Mouse (Mus musculus) midbrain, postnatal 0 days (tissue): Measurements from ENCODE around the gene Gm28038. TPM values are rescaled to one million over a fixed set of nuclear protein-coding genes. Genes with fewer than 3 reads are reported as not detected.

Experiments
- ATAC-seq: fragments of 200-750 bp; cut with Nextera tagmentation; 2 replicates; pipeline ENCODE4 v1.8.0; 2017; ENCODE audit warnings: moderate number of reproducible peaks, mild to moderate bottlenecking, moderate TSS enrichment, moderate library complexity; ENCODE audit not compliant: low FRiP score
- DNase-seq: peaks from one replicate; pipeline ENCODE4 v3.0.0-alpha.2; 2015; ENCODE audit warnings: low spot score
- H3K27ac ChIP-seq: fragments of 300-500 bp; sonication (generic); 2 replicates; pipeline ENCODE4 v1.5.1; 2014; ENCODE audit warnings: low read depth, mild to moderate bottlenecking, low read length, mixed read lengths
- H3K27me3 ChIP-seq: fragments of 300-500 bp; sonication (generic); 2 replicates; pipeline ENCODE4 v1.6.1; 2014; ENCODE audit warnings: low read length, control low read depth, mixed read lengths; ENCODE audit not compliant: insufficient read depth
- H3K36me3 ChIP-seq: fragments of 300-500 bp; sonication (generic); 2 replicates; pipeline ENCODE4 v1.6.1; 2014; ENCODE audit warnings: low read length, control low read depth, mixed read lengths; ENCODE audit not compliant: insufficient read depth
- H3K4me1 ChIP-seq: fragments of 300-500 bp; sonication (generic); 2 replicates; pipeline ENCODE4 v1.6.1; 2014; ENCODE audit warnings: mild to moderate bottlenecking, control low read depth, antibody characterized with exemption, low read length, mixed read lengths; ENCODE audit not compliant: insufficient read depth
- H3K4me2 ChIP-seq: fragments of 300-500 bp; sonication (generic); 2 replicates; pipeline ENCODE4 v1.6.1; 2014; ENCODE audit warnings: low read depth, mild to moderate bottlenecking, low read length, mixed read lengths; ENCODE audit not compliant: poor library complexity, severe bottlenecking
- H3K4me3 ChIP-seq: fragments of 300-500 bp; sonication (generic); 2 replicates; pipeline ENCODE4 v1.5.1; 2014; ENCODE audit warnings: low read depth, mild to moderate bottlenecking, low read length, moderate library complexity
- H3K9ac ChIP-seq: fragments of 300-500 bp; sonication (generic); replicated peaks from 2 replicates; pipeline ENCODE4 v1.6.1; 2014; ENCODE audit warnings: mild to moderate bottlenecking, low read length, moderate library complexity, mixed read lengths; ENCODE audit not compliant: poor library complexity, severe bottlenecking
- H3K9me3 ChIP-seq: fragments of 300-500 bp; sonication (generic); 2 replicates; pipeline ENCODE4 v1.6.1; 2016; ENCODE audit warnings: low read length, control low read depth
- CTCF ChIP-seq: IDR thresholded peaks from 2 replicates; pipeline ENCODE4 v1.5.1; 2016; ENCODE audit warnings: antibody characterized with exemption, mild to moderate bottlenecking
- WGBS: fragments of 180-500 bp; shearing (Covaris S2); extraction: QIAGEN DNeasy Blood & Tissue Kit; methylation state at CpG from one replicate; pipeline ENCODE4 v1.1.7; 2014; 5-methylcytosine and 5-hydroxymethylcytosine counted together
- polyA plus RNA-seq: library from polyadenylated mRNA; unstranded; fragments of >200 nt; fragmentation: Nextera tagmentation; extraction: Ambion mirVana; gene quantifications from 2 replicates; pipeline ENCODE4 v1.2.1, GENCODE M21; 2015
- total RNA-seq: library from RNA; depleted of rRNA; stranded (reverse); fragments of >200 nt; gene quantifications from 2 replicates; pipeline ENCODE4 v1.2.3, GENCODE M21; 2014

The Gm28038 gene
- total and polyA plus RNA-seq, 2 experiments from 2014 or later = not detected

DNA sequence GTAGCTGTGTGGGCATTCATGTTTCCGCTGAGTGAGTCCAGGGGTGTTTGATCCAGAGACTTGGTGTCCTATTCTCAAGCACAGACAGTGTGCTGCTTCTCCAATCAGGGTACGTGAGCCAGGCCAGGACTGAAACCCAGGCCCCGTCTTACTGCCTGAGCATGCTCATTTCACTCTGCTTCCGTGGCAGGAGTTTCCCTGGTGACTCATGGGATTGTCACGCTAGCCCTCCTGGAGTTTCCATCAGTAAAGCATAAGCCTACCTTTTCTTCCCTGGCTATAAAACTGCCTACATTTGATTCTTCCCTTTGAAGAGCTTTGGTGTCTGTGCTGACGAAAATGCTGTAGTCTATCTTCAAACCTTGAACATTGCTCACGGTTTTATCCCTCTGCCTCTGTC lies 42.3 kb downstream of the Gm28038 start:
- Histone ChIP-seq H3K4me1 (no peaks in the 10 kb centered on the region), H3K27ac (no peak overlapping the region), H3K9ac (no peak overlapping the region), H3K9me3 (no peaks in the 10 kb centered on the region), H3K27me3 (no peaks in the 10 kb centered on the region), H3K4me3 (no peak overlapping the region), H3K36me3 (peaks cover 78% of the 10 kb centered on the region), H3K4me2 (no peak overlapping the region)
- 73% methylated on average over 7 of the region's 7 CpGs for WGBS
- no peak for ATAC-seq
- TF ChIP-seq CTCF = no peak
- no peak for DNase-seq

DNA sequence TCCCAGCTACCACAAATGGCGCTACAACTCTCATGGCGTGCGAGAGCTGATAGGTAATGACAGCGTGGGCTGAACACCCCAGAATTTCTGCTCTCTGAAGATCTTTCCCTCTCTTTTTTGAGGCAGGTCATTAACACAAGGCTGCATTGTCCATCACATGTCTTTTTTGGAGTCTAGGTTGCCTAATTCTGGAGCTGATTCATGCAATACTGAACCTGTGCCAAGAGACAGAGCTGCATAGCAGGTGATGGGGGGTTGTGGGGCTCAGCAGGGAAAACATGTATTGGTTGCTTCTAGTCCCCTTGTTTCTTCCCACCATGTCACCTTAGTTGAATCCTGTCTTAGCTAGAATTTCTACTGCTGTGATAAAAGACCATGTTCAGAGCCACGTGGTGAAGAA lies 44.5 kb downstream of the Gm28038 start:
- no peak for TF ChIP-seq CTCF
- 93% methylated on average over 5 of the region's 5 CpGs for WGBS
- Histone ChIP-seq H3K4me2 (no peak overlapping the region), H3K4me1 (no peaks in the 10 kb centered on the region), H3K36me3 (peaks cover 85% of the 10 kb centered on the region), H3K4me3 (no peak overlapping the region), H3K27ac (no peak overlapping the region), H3K9me3 (no peaks in the 10 kb centered on the region), H3K9ac (no peak overlapping the region), H3K27me3 (no peaks in the 10 kb centered on the region)
- no peak for ATAC-seq
- DNase-seq = no peak

DNA sequence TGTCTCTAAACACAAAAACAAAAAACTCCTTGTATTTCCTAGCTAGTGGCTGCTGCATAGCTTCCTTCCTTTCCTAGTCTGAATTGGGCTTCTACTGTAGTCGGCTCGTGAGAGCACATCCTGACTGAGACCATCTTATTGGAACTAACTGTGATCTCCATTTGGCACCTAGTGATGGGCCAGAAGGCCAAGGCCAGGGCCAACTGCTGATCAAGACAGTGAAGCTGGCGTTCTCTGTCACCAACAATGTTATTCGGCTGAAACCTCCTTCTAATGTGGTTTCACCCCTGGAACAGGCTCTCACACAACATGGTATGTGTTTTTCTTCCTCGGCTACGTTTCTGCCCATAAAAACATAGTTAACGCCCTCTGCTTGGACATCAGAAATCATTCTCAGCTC lies 46.4 kb downstream of the Gm28038 start:
- Histone ChIP-seq H3K27ac (no peak overlapping the region), H3K4me3 (no peak overlapping the region), H3K4me1 (no peaks in the 10 kb centered on the region), H3K4me2 (no peak overlapping the region), H3K36me3 (peaks cover 83% of the 10 kb centered on the region), H3K27me3 (no peaks in the 10 kb centered on the region), H3K9me3 (no peaks in the 10 kb centered on the region), H3K9ac (no peak overlapping the region)
- WGBS = 94% methylated on average over 7 of the region's 7 CpGs
- DNase-seq = no peak
- ATAC-seq = no peak
- TF ChIP-seq CTCF = no peak

DNA sequence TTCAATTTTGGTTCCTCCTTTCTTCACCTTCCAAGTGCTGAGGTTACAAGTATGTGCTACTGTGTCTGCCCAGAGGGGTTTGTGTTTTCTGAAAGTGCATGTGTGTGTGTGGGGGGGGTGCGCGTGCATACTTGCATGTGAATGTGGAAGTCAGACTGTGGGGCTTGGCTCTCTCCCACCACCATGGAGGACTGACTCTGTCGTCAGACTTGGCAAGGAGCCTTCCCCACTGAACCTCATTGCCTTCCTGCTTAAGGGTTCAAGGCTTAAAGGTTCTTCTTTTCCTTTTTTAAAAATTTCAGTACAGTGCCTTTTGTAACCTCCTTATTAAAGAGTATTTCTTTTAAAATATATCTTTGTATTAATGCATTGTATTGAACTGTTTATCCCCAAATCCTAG lies 47.9 kb downstream of the Gm28038 start:
- 87% methylated on average over 3 of the region's 3 CpGs for WGBS
- no peak for ATAC-seq
- H3K9ac ChIP-seq = no peak overlapping the region
- peaks cover 84% of the 10 kb centered on the region for H3K36me3 ChIP-seq
- no peak overlapping the region for H3K4me3 ChIP-seq
- DNase-seq = no peak
- TF ChIP-seq CTCF = no peak
- H3K4me2 ChIP-seq = no peak overlapping the region
- H3K27me3 ChIP-seq = no peaks in the 10 kb centered on the region
- no peak overlapping the region for H3K27ac ChIP-seq
- no peaks in the 10 kb centered on the region for H3K4me1 ChIP-seq
- H3K9me3 ChIP-seq = no peaks in the 10 kb centered on the region

DNA sequence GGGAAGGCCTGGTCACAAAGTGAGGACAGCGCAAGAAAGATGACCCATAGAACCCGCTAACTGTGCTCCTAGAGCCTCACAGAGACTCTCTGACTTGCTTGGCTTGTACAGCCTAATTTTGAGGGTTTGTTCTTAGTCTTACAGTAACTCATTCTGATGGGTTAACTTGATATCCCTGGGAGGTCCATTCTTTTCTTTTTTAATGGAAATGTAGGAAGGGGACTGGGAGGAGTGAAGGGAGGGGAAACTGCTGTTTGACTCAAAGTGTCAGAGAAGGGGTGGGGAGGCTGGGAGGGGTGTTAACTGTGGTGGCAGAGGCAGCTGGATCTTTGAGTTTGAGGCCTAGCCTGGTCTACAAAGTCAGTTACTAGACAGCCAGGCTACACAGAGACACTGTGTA lies 54.5 kb downstream of the Gm28038 start:
- ATAC-seq = no peak
- peaks cover 68% of the 10 kb centered on the region for H3K36me3 ChIP-seq
- H3K27me3 ChIP-seq = no peaks in the 10 kb centered on the region
- 94% methylated on average over 2 of the region's 2 CpGs for WGBS
- H3K4me1 ChIP-seq = no peaks in the 10 kb centered on the region
- H3K4me2 ChIP-seq = no peak overlapping the region
- no peaks in the 10 kb centered on the region for H3K9me3 ChIP-seq
- DNase-seq = no peak
- H3K9ac ChIP-seq = peak overlapping the region; percentile 24; the same call in 1 of the 2 replicates
- no peak overlapping the region for H3K27ac ChIP-seq
- no peak for TF ChIP-seq CTCF
- H3K4me3 ChIP-seq = no peak overlapping the region

DNA sequence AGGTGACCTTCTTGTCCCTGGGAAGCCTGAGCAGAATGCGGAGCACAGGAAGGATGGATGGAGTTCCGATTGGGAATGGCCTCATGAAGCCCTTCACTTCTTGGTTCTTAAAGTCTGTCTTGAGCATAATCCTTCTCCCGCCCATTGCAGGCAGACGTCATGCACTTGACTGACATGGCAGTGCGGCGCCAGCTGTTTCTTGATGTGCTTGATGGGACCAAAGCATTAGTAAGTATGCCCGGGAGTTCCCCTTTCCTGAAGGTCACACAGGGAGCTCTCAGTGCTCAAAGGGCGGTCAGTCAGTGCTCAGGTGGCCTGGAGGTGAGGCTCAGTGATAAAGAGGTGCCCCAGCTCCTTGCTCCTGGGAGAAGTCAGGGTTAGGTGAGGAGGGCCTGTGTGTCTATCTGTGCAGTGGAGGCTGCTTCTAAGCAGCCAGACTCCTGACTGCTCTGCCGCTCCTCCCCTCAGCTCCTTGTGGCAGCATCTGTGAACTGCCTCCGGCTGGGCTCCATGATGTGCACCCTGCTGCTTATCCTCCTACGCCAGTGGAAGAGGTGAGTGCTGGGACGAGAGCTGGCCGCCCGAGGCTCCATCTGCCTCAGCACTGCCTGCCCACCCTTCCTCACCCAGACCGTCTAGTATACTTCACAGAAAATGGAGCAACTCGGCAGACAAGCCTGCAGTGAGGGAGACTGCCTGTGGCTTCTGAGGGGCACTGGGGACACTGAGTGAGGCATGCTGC lies 55.5 kb downstream of the Gm28038 start:
- Histone ChIP-seq H3K4me2 (no peak overlapping the region), H3K4me3 (no peak overlapping the region), H3K36me3 (peaks cover 68% of the 10 kb centered on the region), H3K9ac (no peak overlapping the region), H3K27me3 (no peaks in the 10 kb centered on the region), H3K4me1 (no peaks in the 10 kb centered on the region), H3K9me3 (no peaks in the 10 kb centered on the region), H3K27ac (no peak overlapping the region)
- no peak for ATAC-seq
- 80% methylated on average over 16 of the region's 16 CpGs for WGBS
- DNase-seq = no peak
- no peak for TF ChIP-seq CTCF
